Mouse (Mus musculus) left cerebral cortex, postnatal 14 days (tissue): Measurements from ENCODE around the gene Elob. TPM values are rescaled to one million over a fixed set of nuclear protein-coding genes. Genes with fewer than 3 reads are reported as not detected.

Experiments used
- DNase-seq, 2 experiments: peaks; one replicate each; pipeline ENCODE4 v3.0.0; 2021 to 2022; ENCODE audit warnings: low spot score in 2 of 2, mixed read lengths in 1 of 2
- intact Hi-C: fragments of 180-260 bp; cut with DNase I; formaldehyde crosslinking; loops from one replicate; pipeline ENCODE4 v1.15.1; 2025
- microRNA-seq, 2 experiments: library from miRNA; unstranded; fragments of <30 nt; microRNA quantifications; one replicate each; pipeline ENCODE4 v1.2.0; 2022
- total RNA-seq, 2 experiments: library from RNA; stranded (reverse); gene quantifications; 2 replicates each; pipeline ENCODE4 v1.2.3; 2021

Gene Elob
- total RNA-seq, 2 experiments from 2014 or later, result 334 to 397 TPM

DNA sequence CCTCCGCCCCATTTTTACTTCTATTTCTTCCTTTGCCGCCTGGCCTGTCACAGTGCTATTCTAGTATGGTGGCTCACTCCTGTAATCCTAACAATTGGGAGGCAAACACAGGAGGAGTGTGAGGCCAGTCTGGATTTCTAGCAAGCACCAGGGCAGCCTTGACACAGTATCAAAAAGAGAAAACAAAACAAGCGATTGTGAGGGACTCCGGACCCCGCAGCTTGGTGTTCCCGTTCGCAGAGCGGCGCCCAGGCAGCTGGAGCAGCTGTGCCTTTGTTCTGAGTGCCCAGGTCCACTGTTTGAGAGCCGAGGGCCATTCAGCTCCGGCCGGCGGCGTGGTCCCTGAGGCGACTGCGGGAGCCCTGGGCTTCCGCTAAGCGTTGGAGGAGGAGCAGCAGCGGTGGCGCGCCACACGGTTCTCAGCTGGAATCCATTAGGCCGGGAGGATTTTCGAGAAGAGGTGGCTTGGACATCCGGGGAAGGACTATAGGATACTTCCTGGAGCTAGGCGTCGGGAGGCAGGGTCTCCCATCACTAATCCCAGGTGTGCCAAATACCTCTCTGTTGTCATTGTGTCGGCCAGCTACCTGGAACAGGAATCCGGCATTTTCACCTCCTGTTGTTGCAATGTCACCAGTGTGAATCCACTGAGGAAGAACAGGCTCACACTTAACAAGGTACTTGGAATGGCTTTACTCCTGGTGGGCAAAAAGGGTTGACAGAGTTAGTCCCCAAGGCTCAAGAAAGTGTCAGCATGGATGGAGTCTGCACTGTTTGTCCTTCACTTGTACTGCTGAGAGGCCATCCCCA lies 38.5 kb downstream of the Elob start, which contains the start of gene Srrm2:
Gene Srrm2, plus strand, starts transcription at position 264 of the 810 bp plus-strand sequence.
- DNase-seq, result peak; percentile 43 to 50
- intact Hi-C loops, result no loop called here

DNA sequence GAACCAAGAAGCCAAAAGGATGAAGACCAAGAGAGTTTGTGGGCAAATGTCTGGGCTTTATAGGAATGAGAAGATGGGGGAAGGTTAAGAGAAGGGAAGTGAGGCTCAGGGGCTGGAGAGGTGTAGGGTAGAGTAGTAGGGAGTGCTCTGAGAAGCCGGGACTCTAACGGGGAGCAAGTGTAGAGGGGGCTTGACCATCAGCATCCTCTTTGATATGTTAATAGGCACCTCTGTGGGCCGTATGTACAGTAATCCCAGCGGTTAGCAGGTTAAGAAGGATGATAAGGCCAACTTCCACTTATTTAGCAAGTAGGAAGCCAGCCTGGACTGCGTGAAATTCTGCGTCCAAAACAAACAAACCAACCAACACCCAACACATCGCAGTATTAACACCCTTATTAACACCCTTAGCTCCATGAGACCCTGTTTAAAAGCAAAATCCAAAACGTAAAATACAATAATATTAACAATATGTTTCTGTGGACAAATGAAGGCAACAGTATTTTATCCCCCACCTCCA lies 39.1 kb downstream of the Elob start:
- intact Hi-C loops, result no loop called here
- DNase-seq, result no peak

DNA sequence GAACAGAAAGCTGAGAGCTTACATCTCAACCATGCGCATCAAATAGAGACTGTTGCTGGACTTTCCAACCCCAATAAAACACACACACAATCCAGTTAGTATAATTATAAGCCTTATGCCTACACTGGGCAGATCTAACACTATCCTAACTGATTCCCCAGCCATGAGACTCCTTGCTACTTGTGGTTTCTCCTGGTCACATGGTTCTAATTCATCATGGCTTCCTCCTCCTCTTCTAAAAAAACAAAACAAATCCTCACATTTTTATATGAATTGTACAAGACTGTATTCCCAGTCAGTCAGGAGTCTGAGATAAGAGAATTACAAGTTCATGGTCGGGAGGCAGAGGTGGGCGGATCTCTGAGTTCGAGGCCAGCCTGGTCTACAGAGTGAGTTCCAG lies 40.0 kb downstream of the Elob start:
- DNase-seq, result no peak
- intact Hi-C loops, result no loop called here

DNA sequence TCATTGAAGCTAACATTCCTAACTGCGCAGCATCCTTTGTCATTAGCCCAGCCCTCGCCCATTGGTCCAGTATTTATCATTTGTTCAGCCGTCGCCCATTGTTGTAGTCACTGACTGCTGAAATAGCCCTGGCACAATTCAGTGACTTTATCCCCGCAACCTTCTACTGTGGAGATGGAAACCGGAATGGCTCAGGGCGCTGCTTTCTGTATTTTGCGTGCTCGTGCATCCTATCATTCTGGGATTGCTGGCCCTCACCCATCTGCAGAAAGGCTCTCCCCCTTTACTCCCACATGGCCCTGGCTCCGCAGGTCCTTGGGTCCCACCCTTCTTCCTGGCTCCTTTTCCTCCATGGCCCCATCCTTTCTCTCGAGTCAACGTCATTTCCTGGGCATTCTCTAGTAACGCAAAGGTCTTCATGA lies 42.4 kb downstream of the Elob start:
- intact Hi-C loops, result no loop called here
- DNase-seq, result peak in 1 of 2 experiments; percentile 44

DNA sequence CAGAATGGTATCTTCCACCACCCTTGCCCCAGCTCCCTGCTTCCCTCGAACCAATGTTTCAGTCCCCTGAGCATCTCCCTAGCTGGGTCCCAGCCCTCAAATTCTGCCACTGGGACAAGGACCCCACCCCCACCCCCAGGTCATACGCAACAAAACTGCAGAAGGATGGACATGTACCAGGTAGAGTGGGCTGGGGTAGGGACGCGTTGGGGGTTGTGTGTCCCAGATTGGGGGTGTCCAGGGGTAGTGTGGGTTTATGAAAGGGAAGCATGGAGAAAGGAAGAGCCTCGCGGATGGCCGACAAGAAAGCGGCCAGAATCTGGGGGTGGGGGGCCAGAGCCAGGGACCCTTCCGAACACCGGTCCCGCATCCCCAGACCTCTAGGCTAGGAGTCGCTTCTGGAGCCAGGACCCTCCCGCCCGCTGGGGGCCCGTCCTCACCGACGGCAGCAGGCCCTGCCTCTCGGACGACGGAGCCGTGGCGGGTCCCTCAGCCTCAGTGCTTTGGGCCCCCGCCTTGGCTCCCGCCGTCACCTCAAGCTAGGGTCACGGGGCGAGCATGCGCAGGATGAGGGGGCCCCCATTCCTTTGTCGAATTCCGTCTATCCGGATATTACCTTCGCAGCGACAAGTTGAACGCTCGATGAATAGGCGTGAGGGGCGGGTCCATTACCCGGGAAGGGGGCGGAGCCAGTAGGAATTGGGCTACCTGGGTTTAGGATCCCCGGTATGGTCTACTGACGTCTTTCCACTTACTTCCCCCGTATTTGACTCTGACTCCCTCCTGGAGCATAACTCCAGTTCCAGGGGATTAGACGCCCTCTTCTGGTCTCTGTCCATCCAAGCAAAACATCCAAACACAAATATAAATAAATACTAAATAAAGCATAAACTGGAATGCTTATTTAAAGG lies 43.1 kb downstream of the Elob start, which contains the start of gene Flywch2:
Gene Flywch2, minus strand, starts transcription at position 521 of the 911 bp plus-strand sequence.
- intact Hi-C loops, result no loop called here
- DNase-seq, result peak; percentile 90 to 94

DNA sequence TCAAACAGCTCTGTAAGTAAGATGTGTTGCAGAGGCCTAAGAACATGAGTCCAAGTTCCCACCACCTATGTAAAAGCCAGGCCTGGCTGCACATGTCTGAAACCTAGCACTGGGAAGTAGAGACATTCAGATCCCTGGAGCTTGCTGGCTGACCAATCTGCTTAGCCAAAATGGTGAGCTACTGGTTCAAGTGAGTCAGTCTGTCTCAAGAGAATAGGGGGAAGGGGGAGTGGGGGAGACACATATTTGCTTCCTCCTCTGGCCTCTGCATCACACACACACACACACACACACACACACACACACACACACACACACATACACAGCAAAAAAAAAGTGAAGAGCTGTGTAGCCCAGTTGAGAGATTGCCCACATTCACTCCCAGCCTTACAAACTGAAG lies 45.6 kb downstream of the Elob start:
- intact Hi-C loops, result no loop called here
- no peak for DNase-seq

DNA sequence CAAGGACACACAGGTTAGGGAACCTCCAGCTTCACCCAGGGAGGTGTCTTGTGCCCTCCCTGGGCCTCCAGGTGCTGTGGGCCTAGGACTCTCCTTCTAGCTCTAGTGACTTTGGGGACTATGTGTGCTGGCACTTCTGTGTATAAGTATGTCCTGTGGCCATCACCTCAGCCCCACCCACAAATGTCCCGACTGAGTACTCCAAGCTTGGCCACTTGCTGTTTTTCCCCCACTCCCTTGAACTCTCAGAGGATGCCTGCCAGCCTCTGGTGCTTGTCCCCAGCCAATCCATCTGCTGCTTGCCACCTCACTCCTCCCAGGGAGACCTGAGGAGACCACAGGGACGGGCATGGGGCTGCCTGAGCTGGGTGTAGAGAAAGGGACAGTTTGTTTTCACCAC lies 50.5 kb downstream of the Elob start:
- intact Hi-C loops, result loop anchor here (10.0 kb wide), 1 partner anchor 186 kb away; no protein-coding TSS in a partner anchor
- no peak for DNase-seq

DNA sequence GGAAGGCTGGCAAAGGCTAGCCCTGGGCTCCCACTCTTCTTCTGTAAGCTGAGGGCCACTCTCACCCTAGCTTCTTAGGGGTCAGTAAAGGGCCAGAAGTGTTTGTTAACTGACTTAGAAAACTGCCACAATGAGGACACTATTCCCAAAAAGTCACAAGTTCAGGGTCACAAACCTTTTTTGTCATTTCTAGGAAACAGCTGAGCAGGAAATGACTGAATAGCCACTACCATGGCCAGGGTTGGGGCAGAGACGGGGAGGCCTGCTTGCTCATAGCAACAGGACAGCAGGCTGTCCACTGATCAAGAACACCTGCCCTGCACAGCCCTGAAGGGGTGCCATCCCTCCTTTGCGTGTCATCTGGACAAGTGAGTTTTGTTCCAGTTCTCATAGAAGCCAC lies 51.8 kb downstream of the Elob start:
- DNase-seq, result no peak
- intact Hi-C loops, result loop anchor here (10.0 kb wide), 1 partner anchor 188 kb away; no protein-coding TSS in a partner anchor

DNA sequence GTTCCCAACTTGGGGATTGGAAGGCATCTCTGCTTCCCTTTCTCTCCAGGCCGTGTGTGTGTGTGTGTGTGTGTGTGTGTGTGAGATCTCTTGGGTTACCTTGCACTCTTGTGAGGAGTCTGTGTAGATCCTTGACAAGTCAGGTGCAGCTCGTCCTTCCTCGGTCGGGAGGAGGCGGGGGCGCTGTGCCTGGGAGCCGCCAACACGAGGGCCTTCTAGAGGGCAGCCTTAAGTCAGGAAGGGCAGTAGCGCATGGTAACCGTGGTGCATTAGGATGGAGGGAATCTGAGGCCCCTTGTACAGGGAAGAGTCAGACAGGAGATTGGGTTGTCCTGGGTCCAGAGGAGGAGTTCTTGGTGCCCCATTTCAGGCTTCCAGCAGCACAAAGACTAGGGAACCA lies 52.7 kb downstream of the Elob start:
- DNase-seq, result no peak
- intact Hi-C loops, result loop anchor here (10.0 kb wide), 1 partner anchor 189 kb away; no protein-coding TSS in a partner anchor

Small RNAs within 50 kb of the gene (microRNA-seq; reads per million reads assigned to microRNA genes)
- gene Mir5125, result 2.4 to 2.7 reads per million in 2 experiments

Other genes starting within 250 kb of the Elob start
- 10 to 100 TPM; 28.3 to 29.0 TPM for gene Zfp13, start 229.6 kb downstream of the Elob start, total RNA-seq
- gene Zscan10, start 228.3 kb downstream of the Elob start, total RNA-seq, result not detected
- 1 to 10 TPM; 1.1 to 1.2 TPM for gene Mmp25, start 183.9 kb downstream of the Elob start, total RNA-seq
- not detected for gene Bicdl2, start 168.6 kb downstream of the Elob start, total RNA-seq
- gene Hcfc1r1, start 155.5 kb downstream of the Elob start, total RNA-seq, result 100 to 1,000 TPM; 137 to 143 TPM
- gene Thoc6, start 155.3 kb downstream of the Elob start, total RNA-seq, result 1 to 10 TPM; 8.2 to 8.9 TPM
- 1 to 10 TPM; 6.3 to 9.6 TPM for gene Tnfrsf12a, start 151.7 kb downstream of the Elob start, total RNA-seq
- gene Cldn6, start 149.9 kb downstream of the Elob start, total RNA-seq, result not detected
- under 1 TPM in 1 of 2 experiments, not detected in 1; 0.23 TPM for gene Cldn9, start 145.1 kb downstream of the Elob start, total RNA-seq
- under 1 TPM in 1 of 2 experiments, not detected in 1; 0.37 TPM for gene 1520401A03Rik, start 106.4 kb downstream of the Elob start, total RNA-seq
- 1 to 10 TPM; 3.3 to 5.7 TPM for gene Pkmyt1, start 102.8 kb downstream of the Elob start, total RNA-seq
- gene Paqr4, start 88.3 kb downstream of the Elob start, total RNA-seq, result 10 to 100 TPM; 54.2 to 56.8 TPM
- gene Kremen2, start 83.3 kb downstream of the Elob start, total RNA-seq, result under 1 TPM; 0.40 to 0.48 TPM
- 100 to 1,000 TPM; 173 to 185 TPM for gene Flywch1, start 57.5 kb downstream of the Elob start, total RNA-seq
- gene Flywch2, start 43.1 kb downstream of the Elob start, total RNA-seq, result 10 to 100 TPM; 25.7 to 30.1 TPM
- gene Srrm2, start 38.6 kb downstream of the Elob start, total RNA-seq, result 100 to 1,000 TPM; 573 to 599 TPM
- not detected for gene Prss33, start 6.9 kb upstream of the Elob start, total RNA-seq
- 1 to 10 TPM in 1 of 2 experiments, not detected in 1; 1.1 TPM for gene Prss32, start 14.7 kb upstream of the Elob start, total RNA-seq
- 1 to 10 TPM; 1.9 to 2.2 TPM for gene Prss41, start 15.0 kb upstream of the Elob start, total RNA-seq
- gene Prss21, start 38.9 kb upstream of the Elob start, total RNA-seq, result not detected
- not detected for gene Dcpp1, start 51.7 kb upstream of the Elob start, total RNA-seq
- not detected for gene Dcpp2, start 51.7 kb upstream of the Elob start, total RNA-seq
- not detected for gene Dcpp3, start 88.3 kb upstream of the Elob start, total RNA-seq
- not detected for gene Sbp, start 112.5 kb upstream of the Elob start, total RNA-seq
- gene Sbpl, start 126.1 kb upstream of the Elob start, total RNA-seq, result not detected
- gene Prss30, start 151.4 kb upstream of the Elob start, total RNA-seq, result under 1 TPM; 0.48 to 0.93 TPM
- 1 to 10 TPM; 1.8 to 2.2 TPM for gene Prss22, start 169.0 kb upstream of the Elob start, total RNA-seq
- not detected for gene Prss27, start 209.0 kb upstream of the Elob start, total RNA-seq
- 10 to 100 TPM; 37.6 to 48.3 TPM for gene Kctd5, start 244.3 kb upstream of the Elob start, total RNA-seq